Mouse (Mus musculus) heart, adult 18-20 months (tissue): ENCODE data around the gene Rpl39. TPM values are rescaled to one million over a fixed set of nuclear protein-coding genes. Genes with fewer than 3 reads are reported as not detected.
A peak's percentile ranks its signal among the peaks of the same experiment; 100 is the strongest.

Experiments used
- DNase-seq, 2 experiments: peaks; one replicate each; pipeline ENCODE4 v3.0.0; 2021 to 2022; ENCODE audit warnings: mixed read lengths in 1 of 2
- total RNA-seq, 2 experiments: library from RNA; stranded (reverse); gene quantifications; 2 replicates each; pipeline ENCODE4 v1.2.3; 2021

The Rpl39 gene
- total RNA-seq, 2 experiments from 2014 or later = 299 to 335 TPM

DNA sequence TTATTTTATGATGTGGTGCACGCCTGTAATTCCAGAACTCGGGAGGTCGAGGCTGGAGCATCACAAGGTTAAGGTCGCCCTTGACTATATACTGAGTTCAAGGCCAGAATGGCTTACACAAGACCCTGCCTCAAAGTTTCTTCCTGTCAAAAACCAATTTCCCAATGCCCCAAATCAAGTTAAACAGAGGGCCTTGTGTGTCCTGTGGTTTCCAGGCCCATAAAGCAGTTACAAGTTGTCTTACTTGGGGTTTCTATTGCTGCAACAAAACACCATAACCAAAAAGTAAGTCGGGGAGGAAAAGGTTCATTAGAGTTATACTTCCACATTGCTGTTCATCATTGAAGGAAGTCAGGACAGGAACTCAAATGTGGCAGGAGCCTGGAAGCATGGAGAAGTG, 16.4 kb downstream of the Rpl39 start:
- DNase-seq = no peak

DNA sequence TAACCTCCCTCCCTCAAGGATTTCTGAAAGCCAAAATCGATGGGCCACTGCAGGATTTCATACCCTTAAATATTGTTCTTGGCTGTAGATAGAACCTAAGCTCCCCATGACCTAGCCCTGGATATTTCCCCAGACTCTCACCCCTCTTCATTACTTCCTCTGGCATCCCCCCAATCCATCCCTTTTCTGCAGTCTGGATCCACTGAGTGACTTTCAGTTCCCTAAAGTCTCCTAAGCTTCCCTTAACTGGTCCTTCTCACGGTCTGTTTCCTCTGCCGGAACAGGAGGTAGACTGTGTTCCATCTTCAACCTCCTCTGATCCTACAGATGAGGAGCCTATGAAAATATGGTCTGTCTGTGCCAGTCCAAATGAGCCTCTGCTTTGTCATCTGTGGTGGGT, 17.9 kb downstream of the Rpl39 start:
- DNase-seq = no peak

DNA sequence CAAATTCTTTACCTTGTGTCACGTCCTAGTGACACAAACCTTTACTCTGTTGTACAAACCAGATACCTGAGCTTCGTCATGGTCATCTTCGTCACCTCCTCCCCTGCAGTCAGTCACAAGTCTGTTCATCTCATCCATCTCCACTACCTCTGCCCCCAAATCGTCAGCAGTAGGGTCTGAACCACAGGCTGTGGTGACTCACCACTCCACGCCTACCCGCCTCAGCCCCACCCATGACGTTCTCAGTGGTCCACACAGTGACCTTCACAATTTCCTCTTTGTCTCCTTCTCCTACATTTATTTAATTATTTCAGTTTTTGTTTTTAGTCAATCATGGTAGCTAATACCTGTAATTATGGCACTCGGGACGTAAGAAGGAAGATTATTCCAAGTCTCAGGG, 21.3 kb downstream of the Rpl39 start:
- DNase-seq = no peak

DNA sequence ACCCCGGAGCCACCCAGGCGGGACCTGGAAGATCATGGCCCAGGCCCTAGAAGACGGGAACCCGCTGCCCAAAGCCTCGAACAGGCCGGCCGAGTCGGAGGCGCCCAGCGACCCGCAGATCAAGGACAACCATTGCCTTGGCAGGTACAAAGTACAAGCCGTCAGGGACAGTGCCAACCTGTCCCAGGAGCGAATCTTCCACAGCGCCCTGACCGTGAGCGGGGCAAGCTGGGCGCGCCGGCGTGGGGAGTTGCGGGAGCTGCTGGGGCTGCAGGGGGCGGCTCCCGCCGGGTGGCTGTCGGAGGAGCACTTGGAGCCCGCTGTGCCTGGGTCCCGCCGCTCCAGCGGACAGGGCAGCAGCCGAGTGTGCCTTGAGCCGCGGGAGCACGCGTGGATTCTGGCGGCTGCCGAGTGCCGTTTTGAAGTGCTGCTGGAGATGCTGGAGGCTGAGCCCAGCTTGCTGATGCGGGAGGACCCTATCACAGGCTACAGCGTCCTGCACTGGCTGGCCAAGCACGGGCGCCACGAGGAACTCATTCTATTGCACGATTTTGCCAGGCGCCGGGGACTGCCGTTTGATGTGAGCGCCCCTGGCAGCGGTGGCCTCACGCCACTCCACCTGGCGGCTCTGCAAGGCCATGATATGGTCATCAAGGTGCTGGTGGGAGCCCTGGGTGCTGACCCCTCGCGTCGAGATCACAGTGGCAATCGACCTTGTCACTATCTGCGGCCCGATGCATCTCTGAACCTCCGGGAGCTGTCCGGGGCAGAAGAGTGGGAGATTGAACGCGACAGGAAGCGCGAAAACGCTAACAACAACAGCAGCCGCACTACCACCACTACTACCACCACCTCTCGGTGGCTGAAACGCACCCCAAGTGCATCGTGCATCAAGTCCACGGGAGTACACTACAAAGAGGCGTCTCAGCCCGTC, 36.0 kb downstream of the Rpl39 start:
- peak in 1 of 2 experiments; percentile 4 for DNase-seq

DNA sequence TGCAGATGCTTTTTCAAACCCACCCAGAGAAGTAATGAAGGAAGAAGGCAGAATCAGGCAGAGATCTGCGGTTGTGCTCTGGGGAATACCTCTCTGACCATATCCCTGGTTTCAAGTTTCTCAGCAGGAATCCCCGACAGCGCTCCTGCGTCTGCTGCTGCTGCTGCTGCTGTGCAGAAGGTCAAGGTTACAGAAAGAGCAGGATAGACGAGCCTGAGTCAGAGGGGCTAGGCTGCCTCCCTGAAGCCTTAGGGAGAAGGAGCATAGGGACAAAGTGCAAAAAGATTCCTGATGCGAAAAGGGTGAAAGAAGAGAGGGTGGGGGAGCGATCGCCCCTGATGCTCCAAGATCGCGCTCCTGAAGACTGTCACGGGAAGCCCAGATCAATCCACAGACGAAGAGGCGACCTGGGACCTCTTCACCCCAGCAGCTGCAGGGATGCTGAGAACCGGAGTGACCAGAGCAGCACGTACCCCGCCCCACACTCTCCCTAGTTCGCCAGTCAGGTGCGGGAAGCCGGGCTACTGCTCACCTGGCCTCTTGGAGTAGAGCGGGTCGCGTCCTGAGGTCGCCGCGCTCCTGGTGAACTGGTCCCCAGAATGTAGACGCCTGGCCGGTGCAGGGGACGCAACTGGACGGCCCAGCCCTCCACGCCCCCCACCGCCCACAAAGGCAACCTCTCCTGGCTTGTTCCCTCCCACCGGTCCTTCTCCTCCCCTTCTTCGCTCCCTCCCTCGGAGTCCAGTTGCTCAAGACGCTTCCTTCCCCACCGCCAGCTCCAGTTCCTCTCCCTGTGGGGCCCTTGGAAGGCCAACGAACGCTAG, 36.9 kb downstream of the Rpl39 start, which contains the start of gene Sowahd:
Gene Sowahd (plus strand): TSS at position 780 of the 824 bp plus-strand sequence.
- no peak for DNase-seq

DNA sequence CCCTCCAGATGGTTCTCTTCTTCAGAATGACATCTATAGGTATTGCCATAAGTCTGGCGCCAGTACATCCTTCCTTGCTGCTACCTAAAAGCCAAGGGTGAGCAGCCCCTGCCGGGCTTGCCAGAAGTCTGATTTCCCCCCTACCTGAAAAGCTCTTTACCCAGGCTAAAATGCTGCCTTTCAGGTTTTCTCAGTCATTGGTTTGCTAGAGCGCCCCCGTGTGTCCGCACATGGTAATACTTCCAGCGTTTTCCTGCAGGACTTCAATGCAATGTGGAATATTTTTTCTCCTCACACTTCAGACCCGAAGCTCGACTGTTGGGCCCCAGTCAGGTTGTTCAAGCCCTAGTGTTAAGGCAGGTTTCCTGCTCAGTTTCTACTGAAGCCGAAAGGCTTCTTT, 42.5 kb downstream of the Rpl39 start:
- DNase-seq = peak in 1 of 2 experiments; percentile 75

Other genes with a start within 250 kb of the Rpl39 start
- 10 to 100 TPM; 69.8 to 71.6 TPM for gene Ube2a, start 211.5 kb downstream of the Rpl39 start, total RNA-seq
- 10 to 100 TPM; 15.2 to 18.2 TPM for gene C330007P06Rik, start 211.3 kb downstream of the Rpl39 start, total RNA-seq
- 1 to 10 TPM; 3.2 to 3.8 TPM for gene Nkrf, start 182.5 kb downstream of the Rpl39 start, total RNA-seq
- gene Sept6, start 93.6 kb downstream of the Rpl39 start, total RNA-seq = 1 to 10 TPM; 4.1 to 7.5 TPM
- gene Sowahd, start 36.6 kb downstream of the Rpl39 start, total RNA-seq = not detected
- gene Upf3b, start 24.9 kb upstream of the Rpl39 start, total RNA-seq = 1 to 10 TPM; 6.6 to 9.8 TPM
- gene Nkap, start 41.4 kb upstream of the Rpl39 start, total RNA-seq = 10 to 100 TPM in 1 of 2 experiments, 1 to 10 TPM in 1; 9.8 to 11.6 TPM
- gene Akap14, start 83.4 kb upstream of the Rpl39 start, total RNA-seq = not detected
- 100 to 1,000 TPM; 829 to 884 TPM for gene Ndufa1, start 105.8 kb upstream of the Rpl39 start, total RNA-seq
- 1 to 10 TPM; 1.4 to 1.6 TPM for gene Rnf113a1, start 105.8 kb upstream of the Rpl39 start, total RNA-seq
- gene Gm9, start 125.6 kb upstream of the Rpl39 start, total RNA-seq = not detected
- gene Rhox1, start 136.9 kb upstream of the Rpl39 start, total RNA-seq = not detected
- gene Rhox2a, start 159.6 kb upstream of the Rpl39 start, total RNA-seq = not detected
- gene Rhox3a, start 164.5 kb upstream of the Rpl39 start, total RNA-seq = not detected
- gene Rhox4a, start 179.9 kb upstream of the Rpl39 start, total RNA-seq = not detected